Mouse (Mus musculus) kidney, adult 8-10 months (tissue): ENCODE measurements around the gene B9d1.
A peak's percentile ranks its signal among the peaks of the same experiment; 100 is the strongest.

ENCODE experiments used
- DNase-seq, 2 experiments: peaks; one replicate each; pipeline ENCODE4 v3.0.0; 2022

The B9d1 gene

GRCm38 (mm10) chr11:61545586-61545985 lies 40.6 kb downstream of the B9d1 start:
- DNase-seq: peak in 1 of 2 experiments; percentile 68

GRCm38 (mm10) chr11:61546452-61546851 lies 41.5 kb downstream of the B9d1 start:
- DNase-seq: peak; percentile 39 to 40

- DNase-seq: no peak
These were observed 42.8 kb downstream of the B9d1 start for GRCm38 (mm10) chr11:61547710-61548109.

- no peak for DNase-seq
These were observed 45.7 kb downstream of the B9d1 start for GRCm38 (mm10) chr11:61550631-61551030.

GRCm38 (mm10) chr11:61553015-61553754 lies 48.2 kb downstream of the B9d1 start:
- DNase-seq: no peak

- DNase-seq: no peak
These were observed 54.6 kb downstream of the B9d1 start for GRCm38 (mm10) chr11:61559572-61559971.

- peak in 1 of 2 experiments; percentile 16 for DNase-seq
These were observed 57.5 kb downstream of the B9d1 start for GRCm38 (mm10) chr11:61562421-61562820.
